Mouse (Mus musculus) heart, adult 2 months (tissue): ENCODE measurements around the gene Ttc39a. TPM values are rescaled to one million over a fixed set of nuclear protein-coding genes. Genes with fewer than 3 reads are reported as not detected.

Experiments
- DNase-seq, 2 experiments: peaks; one replicate each; pipeline ENCODE4 v3.0.0; 2021
- H3K27ac ChIP-seq: fragments of 200-600 bp; 2 replicates; pipeline ENCODE4 v1.8.1; 2022
- H3K27me3 ChIP-seq: fragments of 200-500 bp; 2 replicates; pipeline ENCODE4 v1.6.1; 2012; ENCODE audit warnings: mild to moderate bottlenecking, low read length, inconsistent platforms, mixed read lengths; ENCODE audit not compliant: control insufficient read depth, insufficient read depth
- H3K36me3 ChIP-seq: fragments of 200-500 bp; 2 replicates; pipeline ENCODE4 v1.6.1; 2012; ENCODE audit warnings: low read length, inconsistent platforms; ENCODE audit not compliant: control insufficient read depth, insufficient read depth
- H3K4me1 ChIP-seq: fragments of 200-500 bp; 2 replicates; pipeline ENCODE4 v1.6.1; 2011; ENCODE audit warnings: low read length; ENCODE audit not compliant: control insufficient read depth, insufficient read depth
- H3K4me3 ChIP-seq: fragments of 200-600 bp; 2 replicates; pipeline ENCODE4 v1.8.1; 2022
- H3K79me2 ChIP-seq: fragments of 200-500 bp; replicated peaks from 2 replicates; pipeline ENCODE4 v1.6.1; 2012; ENCODE audit warnings: mild to moderate bottlenecking, inconsistent platforms, low read length, moderate library complexity, mixed read lengths; ENCODE audit not compliant: control insufficient read depth, insufficient read depth
- H3K9ac ChIP-seq: fragments of 200-500 bp; 2 replicates; pipeline ENCODE4 v1.6.1; 2012; ENCODE audit warnings: low read depth, mild to moderate bottlenecking, control low read depth, inconsistent platforms, low read length, mixed read lengths
- CTCF ChIP-seq: fragments of 200-600 bp; IDR thresholded peaks from 2 replicates; pipeline ENCODE4 v1.8.1; 2022; ENCODE audit warnings: antibody characterized with exemption, mild to moderate bottlenecking, moderate library complexity
- EP300 ChIP-seq: fragments of 200-500 bp; IDR thresholded peaks from 2 replicates; pipeline ENCODE4 v1.6.1; 2011; ENCODE audit warnings: low read depth, low read length, control low read depth; ENCODE audit not compliant: insufficient read depth
- POLR2A ChIP-seq: fragments of 200-500 bp; IDR thresholded peaks from 2 replicates; pipeline ENCODE4 v1.6.1; 2011; ENCODE audit warnings: mild to moderate bottlenecking, low read depth, low read length, control low read depth; ENCODE audit not compliant: insufficient read depth
- WGBS: fragments of 180-500 bp; shearing (Covaris S2); methylation state at CpG from one replicate; pipeline ENCODE4 v1.1.7; 2018; 5-methylcytosine and 5-hydroxymethylcytosine counted together
- intact Hi-C: fragments of 180-260 bp; cut with DNase I; formaldehyde crosslinking; loops from one replicate; pipeline ENCODE4 v1.15.1; 2025
- polyA plus RNA-seq: library from polyadenylated mRNA; depleted of rRNA; stranded (reverse); fragments of >200 nt; gene quantifications from 2 replicates; pipeline ENCODE4 v1.2.3, GENCODE M21; 2012
- total RNA-seq, 2 experiments: library from RNA; stranded (reverse); gene quantifications; 2 replicates each; pipeline ENCODE4 v1.2.3; 2021

The Ttc39a gene
- total and polyA plus RNA-seq, 3 experiments: 1.6 to 2.7 (median 2.4) TPM

GRCm38 (mm10) chr4:109460421-109461179 is 54.2 kb downstream of the Ttc39a start:
- 18% methylated on average over 3 of the region's 3 CpGs for WGBS
- Histone ChIP-seq H3K36me3 (peaks cover 37% of the 10 kb centered on the region), H3K9ac (peak overlapping the region; percentile 49), H3K4me3 (no peak overlapping the region), H3K4me1 (peaks cover 7% of the 10 kb centered on the region), H3K79me2 (no peaks in the 10 kb centered on the region; the same call in 1 of the 2 replicates), H3K27ac (peak overlapping the region; percentile 82), H3K27me3 (no peaks in the 10 kb centered on the region)
- intact Hi-C loops: loop anchor here (2.0 kb wide), 1 partner anchor 14 kb away; no protein-coding TSS in a partner anchor
- TF ChIP-seq EP300 (0 out of 2 replicates have a peak, but pooled peaks have one; percentile 59), CTCF (peak; percentile 10; the same call in 1 of the 2 replicates), POLR2A (no peak)
- DNase-seq: peak; percentile 44 to 59

GRCm38 (mm10) chr4:109463892-109464291 is 57.5 kb downstream of the Ttc39a start:
- Histone ChIP-seq H3K9ac (no peak overlapping the region), H3K79me2 (no peaks in the 10 kb centered on the region; the same call in 1 of the 2 replicates), H3K4me1 (peaks cover 7% of the 10 kb centered on the region), H3K27me3 (no peaks in the 10 kb centered on the region), H3K27ac (no peak overlapping the region), H3K4me3 (no peak overlapping the region), H3K36me3 (peaks cover 28% of the 10 kb centered on the region)
- TF ChIP-seq POLR2A (no peak), CTCF (no peak), EP300 (no peak)
- no peak for DNase-seq
- intact Hi-C loops: no loop called here

DNA sequence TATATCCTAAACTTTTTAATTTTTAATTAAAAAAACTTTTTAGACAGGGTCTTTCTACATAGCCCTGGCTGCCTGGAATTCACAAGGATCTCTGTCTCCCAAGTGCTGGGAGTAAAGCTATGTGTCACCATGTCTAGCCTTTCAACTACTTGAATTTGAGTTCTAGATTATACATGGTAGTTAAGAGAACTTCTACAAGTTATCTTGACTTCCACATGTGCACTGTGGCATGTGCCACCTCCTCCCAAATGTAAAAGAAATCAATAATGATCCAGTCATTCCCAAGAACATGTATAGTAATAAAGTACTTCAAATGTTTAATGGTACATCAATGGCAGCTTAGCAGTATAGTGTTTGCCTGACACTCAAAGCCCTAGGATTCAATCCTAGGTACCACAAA is 61.3 kb downstream of the Ttc39a start:
- intact Hi-C loops: no loop called here
- no peak overlapping the region for H3K9ac ChIP-seq

DNA sequence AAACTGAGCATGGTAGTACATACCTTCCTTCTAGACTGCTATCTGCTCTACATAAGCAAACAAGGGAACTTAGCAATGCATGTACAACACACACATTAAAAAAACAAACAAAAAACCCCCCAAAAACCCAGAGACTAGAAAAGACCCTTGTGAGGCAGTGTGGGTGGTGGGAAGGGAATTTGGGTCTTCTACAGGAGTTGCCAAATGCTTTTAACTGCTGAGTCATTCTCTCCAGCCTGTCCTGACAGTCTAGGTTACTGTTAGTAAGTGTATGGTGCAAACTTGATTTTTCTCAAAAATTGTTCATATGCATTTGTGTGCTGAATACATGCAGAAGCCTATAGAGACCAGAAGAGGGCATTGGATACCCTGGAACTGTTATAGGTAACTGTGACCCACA is 65.2 kb downstream of the Ttc39a start:
- H3K9ac ChIP-seq: no peak overlapping the region
- peaks cover 5% of the 10 kb centered on the region for H3K4me1 ChIP-seq
- H3K27me3 ChIP-seq: no peaks in the 10 kb centered on the region
- H3K4me3 ChIP-seq: no peak overlapping the region
- intact Hi-C loops: no loop called here
- peaks cover 9% of the 10 kb centered on the region; the same call in 1 of the 2 replicates for H3K79me2 ChIP-seq
- TF ChIP-seq CTCF: no peak
- TF ChIP-seq POLR2A: no peak
- no peak for TF ChIP-seq EP300
- H3K36me3 ChIP-seq: peaks cover 23% of the 10 kb centered on the region
- no peak overlapping the region for H3K27ac ChIP-seq
- DNase-seq: no peak

More for the DNA sequence above, 61.3 kb downstream of the Ttc39a start:
- H3K36me3 ChIP-seq: peaks cover 28% of the 10 kb centered on the region
- DNase-seq: no peak
- H3K27me3 ChIP-seq: no peaks in the 10 kb centered on the region
- peaks cover 3% of the 10 kb centered on the region for H3K4me1 ChIP-seq
- TF ChIP-seq CTCF: no peak
- TF ChIP-seq EP300: no peak
- TF ChIP-seq POLR2A: no peak
- H3K27ac ChIP-seq: no peak overlapping the region
- peaks cover 2% of the 10 kb centered on the region; the same call in 1 of the 2 replicates for H3K79me2 ChIP-seq
- H3K4me3 ChIP-seq: no peak overlapping the region

DNA sequence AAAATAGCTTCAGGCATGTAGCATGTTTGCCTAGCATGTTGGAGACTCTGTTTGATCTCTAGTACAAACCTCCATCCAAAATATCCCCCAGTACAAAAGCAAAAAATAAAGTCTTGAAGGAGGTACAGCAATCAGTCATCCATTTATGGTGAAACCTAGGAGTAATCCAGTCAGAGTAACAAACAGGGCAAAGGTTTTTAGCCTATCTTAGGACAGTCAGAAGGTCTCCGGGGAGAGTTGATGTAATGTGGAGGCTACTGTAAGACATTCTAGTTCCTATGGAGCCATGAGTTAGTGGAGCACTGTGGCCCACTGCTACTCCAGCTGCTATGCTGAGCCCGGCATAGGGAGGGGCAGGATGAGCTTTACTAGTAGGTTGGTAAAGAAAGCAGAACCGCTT is 66.1 kb downstream of the Ttc39a start:
- DNase-seq: no peak
- no peak overlapping the region for H3K27ac ChIP-seq
- WGBS: 69% methylated on average over 3 of the region's 3 CpGs
- H3K36me3 ChIP-seq: peaks cover 23% of the 10 kb centered on the region
- TF ChIP-seq CTCF: no peak
- TF ChIP-seq EP300: no peak
- TF ChIP-seq POLR2A: no peak
- intact Hi-C loops: no loop called here
- H3K79me2 ChIP-seq: peaks cover 9% of the 10 kb centered on the region; the same call in 1 of the 2 replicates
- H3K27me3 ChIP-seq: no peaks in the 10 kb centered on the region
- no peak overlapping the region for H3K4me3 ChIP-seq
- H3K4me1 ChIP-seq: peaks cover 5% of the 10 kb centered on the region
- H3K9ac ChIP-seq: no peak overlapping the region

GRCm38 (mm10) chr4:109475078-109475477 is 68.7 kb downstream of the Ttc39a start:
- intact Hi-C loops: loop anchor here (2.0 kb wide), 1 partner anchor 14 kb away; no protein-coding TSS in a partner anchor
- H3K36me3 ChIP-seq: peaks cover 22% of the 10 kb centered on the region

More at GRCm38 (mm10) chr4:109475078-109475477, 68.7 kb downstream of the Ttc39a start:
- TF ChIP-seq POLR2A (no peak), CTCF (no peak), EP300 (no peak)
- 37% methylated on average over 2 of the region's 2 CpGs for WGBS
- Histone ChIP-seq H3K79me2 (peaks cover 9% of the 10 kb centered on the region; the same call in 1 of the 2 replicates), H3K4me3 (peak overlapping the region; percentile 93), H3K9ac (no peak overlapping the region), H3K4me1 (peaks cover 5% of the 10 kb centered on the region), H3K27me3 (no peaks in the 10 kb centered on the region), H3K27ac (peak overlapping the region; percentile 93)
- no peak for DNase-seq
